Mouse (Mus musculus) testis, adult 2 months (tissue): ENCODE data around the gene Sytl5.

Source experiments
- CTCF ChIP-seq: fragments of 200-500 bp; IDR thresholded peaks from 2 replicates; pipeline ENCODE4 v1.5.1; 2012; ENCODE audit warnings: low read depth, mild to moderate bottlenecking, inconsistent platforms, low read length, moderate library complexity; ENCODE audit not compliant: control insufficient read depth, insufficient read depth, insufficient replicate concordance
- POLR2A ChIP-seq: fragments of 200-500 bp; IDR thresholded peaks from 2 replicates; pipeline ENCODE4 v1.6.1; 2012; ENCODE audit warnings: low read depth, mild to moderate bottlenecking, inconsistent platforms, low read length, moderate library complexity; ENCODE audit not compliant: control insufficient read depth

GRCm38 (mm10) chrX:9885322-9885721, at the start of gene Sytl5:
- no peak for TF ChIP-seq CTCF
- TF ChIP-seq POLR2A = no peak
